Mouse (Mus musculus) midbrain, postnatal 0 days (tissue): ENCODE data around the gene Arrdc2. TPM values are rescaled to one million over a fixed set of nuclear protein-coding genes. Genes with fewer than 3 reads are reported as not detected.
"Not testable (repeated sequence)": the region's sequence is repeated elsewhere in the genome, so short reads cannot be mapped to it uniquely, and the experiment has no call there.

Source experiments
- ATAC-seq: fragments of 200-750 bp; cut with Nextera tagmentation; 2 replicates; pipeline ENCODE4 v1.8.0; 2017; ENCODE audit warnings: moderate number of reproducible peaks, mild to moderate bottlenecking, moderate TSS enrichment, moderate library complexity; ENCODE audit not compliant: low FRiP score
- DNase-seq: peaks from one replicate; pipeline ENCODE4 v3.0.0-alpha.2; 2015; ENCODE audit warnings: low spot score
- H3K27ac ChIP-seq: fragments of 300-500 bp; sonication (generic); 2 replicates; pipeline ENCODE4 v1.5.1; 2014; ENCODE audit warnings: low read depth, mild to moderate bottlenecking, low read length, mixed read lengths
- H3K27me3 ChIP-seq: fragments of 300-500 bp; sonication (generic); 2 replicates; pipeline ENCODE4 v1.6.1; 2014; ENCODE audit warnings: low read length, control low read depth, mixed read lengths; ENCODE audit not compliant: insufficient read depth
- H3K36me3 ChIP-seq: fragments of 300-500 bp; sonication (generic); 2 replicates; pipeline ENCODE4 v1.6.1; 2014; ENCODE audit warnings: low read length, control low read depth, mixed read lengths; ENCODE audit not compliant: insufficient read depth
- H3K4me1 ChIP-seq: fragments of 300-500 bp; sonication (generic); 2 replicates; pipeline ENCODE4 v1.6.1; 2014; ENCODE audit warnings: mild to moderate bottlenecking, control low read depth, antibody characterized with exemption, low read length, mixed read lengths; ENCODE audit not compliant: insufficient read depth
- H3K4me2 ChIP-seq: fragments of 300-500 bp; sonication (generic); 2 replicates; pipeline ENCODE4 v1.6.1; 2014; ENCODE audit warnings: low read depth, mild to moderate bottlenecking, low read length, mixed read lengths; ENCODE audit not compliant: poor library complexity, severe bottlenecking
- H3K4me3 ChIP-seq: fragments of 300-500 bp; sonication (generic); 2 replicates; pipeline ENCODE4 v1.5.1; 2014; ENCODE audit warnings: low read depth, mild to moderate bottlenecking, low read length, moderate library complexity
- H3K9ac ChIP-seq: fragments of 300-500 bp; sonication (generic); replicated peaks from 2 replicates; pipeline ENCODE4 v1.6.1; 2014; ENCODE audit warnings: mild to moderate bottlenecking, low read length, moderate library complexity, mixed read lengths; ENCODE audit not compliant: poor library complexity, severe bottlenecking
- H3K9me3 ChIP-seq: fragments of 300-500 bp; sonication (generic); 2 replicates; pipeline ENCODE4 v1.6.1; 2016; ENCODE audit warnings: low read length, control low read depth
- CTCF ChIP-seq: IDR thresholded peaks from 2 replicates; pipeline ENCODE4 v1.5.1; 2016; ENCODE audit warnings: antibody characterized with exemption, mild to moderate bottlenecking
- WGBS: fragments of 180-500 bp; shearing (Covaris S2); extraction: QIAGEN DNeasy Blood & Tissue Kit; methylation state at CpG from one replicate; pipeline ENCODE4 v1.1.7; 2014; 5-methylcytosine and 5-hydroxymethylcytosine counted together
- polyA plus RNA-seq: library from polyadenylated mRNA; unstranded; fragments of >200 nt; fragmentation: Nextera tagmentation; extraction: Ambion mirVana; gene quantifications from 2 replicates; pipeline ENCODE4 v1.2.1, GENCODE M21; 2015
- total RNA-seq: library from RNA; depleted of rRNA; stranded (reverse); fragments of >200 nt; gene quantifications from 2 replicates; pipeline ENCODE4 v1.2.3, GENCODE M21; 2014

Arrdc2 gene
- total and polyA plus RNA-seq, 2 experiments from 2014 or later = 6.0 to 13.6 TPM

DNA sequence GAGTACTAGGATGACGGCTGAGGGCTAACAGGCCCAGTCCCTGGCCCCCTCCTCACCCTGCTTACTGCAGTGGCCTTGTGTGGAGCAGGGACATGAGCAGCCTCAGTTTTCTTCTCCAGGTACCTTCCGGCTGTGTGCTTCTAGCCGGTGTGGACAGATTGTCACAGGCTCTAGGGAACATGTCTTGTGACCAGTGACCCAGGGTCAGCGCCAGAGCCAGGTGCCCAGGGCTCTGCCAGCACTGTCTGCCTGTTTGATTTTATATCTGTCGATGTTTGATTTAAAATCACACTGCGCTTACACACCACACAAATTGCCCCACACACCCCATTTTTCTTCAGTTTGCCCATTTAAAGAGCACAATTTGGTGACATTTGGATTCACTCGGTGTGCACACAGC lies 15.7 kb downstream of the Arrdc2 start:
- no peak overlapping the region for H3K4me2 ChIP-seq
- H3K27ac ChIP-seq = no peak overlapping the region
- WGBS = 87% methylated on average over 7 of the region's 7 CpGs
- 0 out of 2 replicates have a peak, but pooled peaks cover 2% of the 10 kb centered on the region for H3K9me3 ChIP-seq
- H3K9ac ChIP-seq = no peak overlapping the region
- TF ChIP-seq CTCF = no peak
- ATAC-seq (no peak), DNase-seq (no peak)
- no peak overlapping the region for H3K4me3 ChIP-seq
- H3K4me1 ChIP-seq = no peaks in the 10 kb centered on the region
- peaks cover 18% of the 10 kb centered on the region for H3K27me3 ChIP-seq
- no peaks in the 10 kb centered on the region for H3K36me3 ChIP-seq

- not testable (repeated sequence) for H3K9ac ChIP-seq, H3K9me3 ChIP-seq, H3K36me3 ChIP-seq, DNase-seq, H3K4me3 ChIP-seq, H3K4me1 ChIP-seq, ATAC-seq, H3K4me2 ChIP-seq, H3K27ac ChIP-seq
- peaks cover 18% of the 10 kb centered on the region for H3K27me3 ChIP-seq
- 78% methylated on average over 3 of the region's 3 CpGs for WGBS
These were observed 16.9 kb downstream of the Arrdc2 start for GRCm38 (mm10) chr8:70822594-70822993.

DNA sequence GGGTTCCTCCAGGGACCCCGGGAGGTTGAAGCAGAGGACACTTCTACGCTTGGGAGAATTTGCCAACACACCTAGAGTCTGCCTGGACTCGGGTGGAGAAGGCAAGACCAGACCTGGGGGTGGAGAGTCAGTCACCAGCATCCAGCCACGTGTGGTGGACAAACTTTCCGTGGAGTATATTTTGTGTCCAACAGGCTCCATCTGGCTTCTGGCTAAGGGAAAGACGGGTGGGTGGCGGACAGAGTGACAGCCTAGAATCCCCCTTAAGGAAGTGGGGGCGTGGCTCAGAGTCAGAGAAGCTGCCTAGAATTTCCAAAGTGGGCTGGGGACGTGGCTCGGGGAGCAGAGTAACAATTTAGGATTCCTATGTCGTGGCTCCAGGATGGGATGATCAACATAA lies 17.5 kb downstream of the Arrdc2 start:
- Histone ChIP-seq H3K4me1 (no peaks in the 10 kb centered on the region), H3K27ac (no peak overlapping the region), H3K4me3 (no peak overlapping the region), H3K27me3 (peaks cover 18% of the 10 kb centered on the region), H3K9ac (no peak overlapping the region), H3K9me3 (0 out of 2 replicates have a peak, but pooled peaks cover 2% of the 10 kb centered on the region), H3K36me3 (no peaks in the 10 kb centered on the region), H3K4me2 (no peak overlapping the region)
- WGBS = 48% methylated on average over 11 of the region's 11 CpGs
- DNase-seq (no peak), ATAC-seq (no peak)
- no peak for TF ChIP-seq CTCF

GRCm38 (mm10) chr8:70821399-70821962 lies 18.0 kb downstream of the Arrdc2 start:
- no peak overlapping the region for H3K4me2 ChIP-seq
- 0 out of 2 replicates have a peak, but pooled peaks cover 2% of the 10 kb centered on the region for H3K9me3 ChIP-seq
- H3K9ac ChIP-seq = no peak overlapping the region
- H3K36me3 ChIP-seq = no peaks in the 10 kb centered on the region
- peak; percentile 53 for DNase-seq
- no peak for ATAC-seq
- no peaks in the 10 kb centered on the region for H3K4me1 ChIP-seq
- H3K27ac ChIP-seq = no peak overlapping the region
- H3K4me3 ChIP-seq = no peak overlapping the region
- 18% methylated on average over 30 of the region's 30 CpGs for WGBS
- peak; percentile 87 for TF ChIP-seq CTCF
- H3K27me3 ChIP-seq = peaks cover 20% of the 10 kb centered on the region

GRCm38 (mm10) chr8:70820101-70820935 lies 19.2 kb downstream of the Arrdc2 start:
- H3K27me3 ChIP-seq = peaks cover 22% of the 10 kb centered on the region
- no peak overlapping the region for H3K4me2 ChIP-seq
- no peak overlapping the region for H3K4me3 ChIP-seq
- H3K36me3 ChIP-seq = no peaks in the 10 kb centered on the region
- H3K9ac ChIP-seq = no peak overlapping the region
- TF ChIP-seq CTCF = no peak
- no peak for DNase-seq
- no peaks in the 10 kb centered on the region for H3K4me1 ChIP-seq
- peak; percentile 38; the same call in 1 of the 2 replicates for ATAC-seq
- 2% methylated on average over 31 of the region's 31 CpGs for WGBS
- 0 out of 2 replicates have a peak, but pooled peaks cover 2% of the 10 kb centered on the region for H3K9me3 ChIP-seq
- H3K27ac ChIP-seq = no peak overlapping the region

DNA sequence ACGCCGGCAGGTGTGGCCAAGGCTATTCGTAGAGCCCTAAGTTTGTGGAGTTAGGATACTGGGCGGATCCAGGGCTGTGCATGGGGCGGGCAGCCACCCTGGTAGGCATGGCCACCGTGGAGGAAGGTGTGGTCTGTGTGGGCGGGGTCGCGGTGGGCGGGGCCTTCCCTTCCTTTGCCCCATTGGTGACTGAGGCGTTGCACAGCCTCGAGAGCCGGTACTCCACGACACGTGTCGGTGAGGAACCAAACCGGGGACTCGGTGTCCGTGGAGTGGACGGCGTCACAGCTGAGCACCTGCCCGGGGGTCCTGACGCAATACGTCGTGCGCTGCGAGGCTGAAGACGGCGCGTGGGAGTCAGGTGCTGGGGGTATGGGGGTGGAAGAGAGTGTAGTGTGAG lies 22.8 kb downstream of the Arrdc2 start:
- Histone ChIP-seq H3K4me3 (0 out of 2 replicates have a peak overlapping the region, but pooled peaks have one; percentile 1), H3K36me3 (no peaks in the 10 kb centered on the region), H3K27ac (no peak overlapping the region), H3K9me3 (0 out of 2 replicates have a peak, but pooled peaks cover 2% of the 10 kb centered on the region), H3K4me2 (peak overlapping the region; percentile 20; the same call in 1 of the 2 replicates), H3K4me1 (no peaks in the 10 kb centered on the region), H3K27me3 (peaks cover 24% of the 10 kb centered on the region), H3K9ac (no peak overlapping the region)
- WGBS = 13% methylated on average over 27 of the region's 30 CpGs
- ATAC-seq (peak; percentile 14; the same call in 1 of the 2 replicates), DNase-seq (no peak)
- TF ChIP-seq CTCF = no peak
